13 mouse cellular contexts compared by ENCODE assay signal in genomic region chr6:84072574-84072973, GRCm38 (mm10).
DNase-seq lines count a peak whose midpoint lies in the region; ATAC-seq lines count a peak whose summit lies in the region.
"Had no signal": no experiment of that assay in that cellular context is flagged by ENCODE, and none has a peak within 500 bp of the region (broad histone marks: within the 10 kb centered on the region; RNA-seq: fewer than 3 reads in every experiment).

No protein-coding gene starts in this region.

- no peaks in the 10 kb centered on the region for H3K4me1 ChIP-seq in hindbrain, embryonic 11.5 days (replicated peaks; ENCODE audit: control insufficient read depth, insufficient read depth, low read length)
- H3K4me1 ChIP-seq in hindbrain, embryonic 13.5 days (replicated peaks) = no peaks in the 10 kb centered on the region
- H3K4me1 ChIP-seq in neural tube, embryonic 11.5 days (ENCODE audit: control insufficient read depth, insufficient read depth, low read length) = no peaks in the 10 kb centered on the region
- H3K4me1 ChIP-seq in neural tube, embryonic 15.5 days = no peaks in the 10 kb centered on the region
- no peaks in the 10 kb centered on the region for H3K4me1 ChIP-seq in forebrain, embryonic 13.5 days
- H3K4me1 ChIP-seq: forebrain, embryonic 10.5 days; heart, embryonic 10.5 days; liver, embryonic 13.5 days had no signal

- no peak overlapping the region for H3K4me3 ChIP-seq in hindbrain, embryonic 11.5 days (ENCODE audit: low read depth, low read length)
- no peak overlapping the region for H3K4me3 ChIP-seq in hindbrain, embryonic 13.5 days
- no peak overlapping the region for H3K4me3 ChIP-seq in neural tube, embryonic 11.5 days (ENCODE audit: low read depth, low read length)
- no peak overlapping the region for H3K4me3 ChIP-seq in neural tube, embryonic 15.5 days (replicated peaks)
- no peak overlapping the region for H3K4me3 ChIP-seq in forebrain, embryonic 13.5 days
- H3K4me3 ChIP-seq: forebrain, embryonic 10.5 days; heart, embryonic 10.5 days; liver, embryonic 13.5 days had no signal

- H3K36me3 ChIP-seq in hindbrain, embryonic 11.5 days (ENCODE audit: control insufficient read depth, insufficient read depth, low read length) = no peaks in the 10 kb centered on the region
- H3K36me3 ChIP-seq in hindbrain, embryonic 13.5 days = no peaks in the 10 kb centered on the region
- no peaks in the 10 kb centered on the region for H3K36me3 ChIP-seq in neural tube, embryonic 11.5 days (ENCODE audit: control insufficient read depth, insufficient read depth, low read length)
- H3K36me3 ChIP-seq in neural tube, embryonic 15.5 days = no peaks in the 10 kb centered on the region
- H3K36me3 ChIP-seq in forebrain, embryonic 13.5 days (ENCODE audit: poor library complexity, severe bottlenecking) = no peaks in the 10 kb centered on the region
- H3K36me3 ChIP-seq: forebrain, embryonic 10.5 days; liver, embryonic 13.5 days had no signal

- no peak overlapping the region for H3K9ac ChIP-seq in hindbrain, embryonic 11.5 days (ENCODE audit: low read depth, low read length)
- H3K9ac ChIP-seq in hindbrain, embryonic 13.5 days = no peak overlapping the region
- H3K9ac ChIP-seq in neural tube, embryonic 11.5 days (ENCODE audit: low read length) = no peak overlapping the region
- H3K9ac ChIP-seq in neural tube, embryonic 15.5 days (replicated peaks) = no peak overlapping the region
- H3K9ac ChIP-seq in forebrain, embryonic 13.5 days = no peak overlapping the region
- H3K9ac ChIP-seq: liver, embryonic 13.5 days had no signal

- no peak overlapping the region for H3K4me2 ChIP-seq in hindbrain, embryonic 11.5 days (replicated peaks; ENCODE audit: low read depth, low read length)
- no peak overlapping the region for H3K4me2 ChIP-seq in hindbrain, embryonic 13.5 days
- no peak overlapping the region for H3K4me2 ChIP-seq in neural tube, embryonic 11.5 days (ENCODE audit: low read depth)
- H3K4me2 ChIP-seq in neural tube, embryonic 15.5 days = no peak overlapping the region
- H3K4me2 ChIP-seq in forebrain, embryonic 13.5 days = no peak overlapping the region
- H3K4me2 ChIP-seq: liver, embryonic 13.5 days had no signal

- H3K27ac ChIP-seq in hindbrain, embryonic 11.5 days (ENCODE audit: low read depth, low read length) = no peak overlapping the region
- H3K27ac ChIP-seq in hindbrain, embryonic 13.5 days = no peak overlapping the region
- no peak overlapping the region for H3K27ac ChIP-seq in neural tube, embryonic 11.5 days (ENCODE audit: low read depth, low read length)
- H3K27ac ChIP-seq in neural tube, embryonic 15.5 days (replicated peaks) = no peak overlapping the region
- H3K27ac ChIP-seq in forebrain, embryonic 13.5 days = no peak overlapping the region
- H3K27ac ChIP-seq: forebrain, embryonic 10.5 days; heart, embryonic 10.5 days; liver, embryonic 13.5 days had no signal

- DNase-seq in hindbrain, embryonic 11.5 days (ENCODE audit: low spot score) = peak; percentile 37
- DNase-seq in neural tube, embryonic 11.5 days (ENCODE audit: low spot score) = peak; percentile 35
- peak; percentile 82 for DNase-seq in ZHBTc4 (ENCODE audit: low read depth, low spot score)
- peak; percentile 48 for DNase-seq in retina, postnatal 1 day
- DNase-seq in gastrocnemius, postnatal 4 days (ENCODE audit: low spot score in 2 of 2) = no peak
- DNase-seq: cerebellum, adult 8-10 months; liver, embryonic 13.5 days; right cerebral cortex, postnatal 14 days had no signal

- H3K27me3 ChIP-seq in hindbrain, embryonic 11.5 days (ENCODE audit: control insufficient read depth, insufficient read depth, low read length) = no peaks in the 10 kb centered on the region
- H3K27me3 ChIP-seq in hindbrain, embryonic 13.5 days = no peaks in the 10 kb centered on the region
- H3K27me3 ChIP-seq in neural tube, embryonic 11.5 days (ENCODE audit: control insufficient read depth, insufficient read depth, low read length) = no peaks in the 10 kb centered on the region
- no peaks in the 10 kb centered on the region for H3K27me3 ChIP-seq in neural tube, embryonic 15.5 days (replicated peaks)
- no peaks in the 10 kb centered on the region for H3K27me3 ChIP-seq in forebrain, embryonic 13.5 days
- H3K27me3 ChIP-seq: liver, embryonic 13.5 days had no signal

- no peaks in the 10 kb centered on the region for H3K9me3 ChIP-seq in hindbrain, embryonic 11.5 days (ENCODE audit: control insufficient read depth, low read length)
- H3K9me3 ChIP-seq in hindbrain, embryonic 13.5 days = no peaks in the 10 kb centered on the region
- no peaks in the 10 kb centered on the region for H3K9me3 ChIP-seq in neural tube, embryonic 11.5 days (ENCODE audit: control insufficient read depth, low read length)
- no peaks in the 10 kb centered on the region for H3K9me3 ChIP-seq in neural tube, embryonic 15.5 days (replicated peaks)
- no peaks in the 10 kb centered on the region for H3K9me3 ChIP-seq in forebrain, embryonic 13.5 days (replicated peaks)
- H3K9me3 ChIP-seq: forebrain, embryonic 10.5 days; liver, embryonic 13.5 days had no signal

- ATAC-seq in hindbrain, embryonic 11.5 days (ENCODE audit: low FRiP score) = no peak
- ATAC-seq in hindbrain, embryonic 13.5 days (ENCODE audit: low FRiP score) = no peak
- no peak for ATAC-seq in neural tube, embryonic 11.5 days (ENCODE audit: insufficient read depth, low FRiP score, low TSS enrichment)
- no peak for ATAC-seq in neural tube, embryonic 15.5 days (ENCODE audit: low FRiP score)
- no peak for ATAC-seq in forebrain, embryonic 13.5 days

- WGBS in hindbrain, embryonic 11.5 days = 71% methylated on average over 9 of the region's 9 CpGs
- 69% methylated on average over 9 of the region's 9 CpGs for WGBS in hindbrain, embryonic 13.5 days
- WGBS in neural tube, embryonic 11.5 days = 67% methylated on average over 9 of the region's 9 CpGs
- WGBS in neural tube, embryonic 15.5 days = 75% methylated on average over 9 of the region's 9 CpGs
- 60% methylated on average over 9 of the region's 9 CpGs for WGBS in forebrain, embryonic 13.5 days

Comparison
In these comparisons a context has a peak if more than half of its experiments do, and no peak if none do; other contexts are left out.
1. DNase-seq: peak in hindbrain, embryonic 11.5 days (single experiment), neural tube, embryonic 11.5 days (single experiment), ZHBTc4 (single experiment) and retina, postnatal 1 day (single experiment); none in gastrocnemius, postnatal 4 days (0 of 2).